Mouse (Mus musculus): ENCODE measurements around the gene Tmeff1.
A peak's percentile ranks its signal among the peaks of the same experiment; 100 is the strongest.
"Not testable (repeated sequence)": the region's sequence is repeated elsewhere in the genome, so short reads cannot be mapped to it uniquely, and the experiment has no call there.

The Tmeff1 gene

DNA sequence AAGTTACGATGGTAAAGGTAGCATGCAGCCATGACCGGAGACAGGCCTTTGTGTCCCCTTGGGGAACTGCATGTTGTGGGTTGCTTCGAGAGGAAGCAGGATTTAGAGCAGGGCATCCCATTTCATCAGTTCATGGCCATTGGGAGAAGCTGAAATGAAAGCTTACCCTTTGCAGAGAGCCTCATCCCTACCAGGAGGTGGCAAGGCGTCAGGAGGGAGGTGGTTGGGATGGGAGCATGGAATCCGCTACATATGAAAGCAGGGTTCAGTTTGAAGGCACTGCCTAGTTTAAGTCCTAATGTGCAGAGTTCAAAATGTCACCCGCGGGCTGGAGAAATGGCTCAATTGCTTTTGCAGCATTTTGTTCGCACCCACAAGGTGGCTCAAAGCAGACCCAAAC lies 92.3 kb downstream of the Tmeff1 start:
- Histone ChIP-seq H3K36me3 (ENCODE audit: insufficient read depth, low read length) (peaks cover 72% of the 10 kb centered on the region), H3K4me1 (replicated peaks; ENCODE audit: low read depth, low read length) (peaks cover 20% of the 10 kb centered on the region), H3K9me3 (ENCODE audit: low read length) (peaks cover 46% of the 10 kb centered on the region), H3K4me3 (replicated peaks; ENCODE audit: low read length) (no peak overlapping the region), H3K27me3 (ENCODE audit: insufficient read depth, low read length) (no peaks in the 10 kb centered on the region)
- TF ChIP-seq POU5F1 (IDR thresholded peaks at IDR 0.05; ENCODE audit: borderline replicate concordance, low read length) = no peak
- no peak for TF ChIP-seq NANOG (IDR thresholded peaks at IDR 0.05; ENCODE audit: borderline replicate concordance, low read length)
- no peak for TF ChIP-seq CTCF (conservative IDR thresholded peaks at IDR 0.05; ENCODE audit: low read length)

- TF ChIP-seq POU5F1 (IDR thresholded peaks at IDR 0.05; ENCODE audit: borderline replicate concordance, low read length) (no peak), CTCF (conservative IDR thresholded peaks at IDR 0.05; ENCODE audit: low read length) (no peak), NANOG (IDR thresholded peaks at IDR 0.05; ENCODE audit: borderline replicate concordance, low read length) (no peak)
- no peaks in the 10 kb centered on the region for H3K27me3 ChIP-seq (ENCODE audit: insufficient read depth, low read length)
Observed at GRCm38 (mm10) chr4:48677812-48678211, 92.8 kb downstream of the Tmeff1 start.

DNA sequence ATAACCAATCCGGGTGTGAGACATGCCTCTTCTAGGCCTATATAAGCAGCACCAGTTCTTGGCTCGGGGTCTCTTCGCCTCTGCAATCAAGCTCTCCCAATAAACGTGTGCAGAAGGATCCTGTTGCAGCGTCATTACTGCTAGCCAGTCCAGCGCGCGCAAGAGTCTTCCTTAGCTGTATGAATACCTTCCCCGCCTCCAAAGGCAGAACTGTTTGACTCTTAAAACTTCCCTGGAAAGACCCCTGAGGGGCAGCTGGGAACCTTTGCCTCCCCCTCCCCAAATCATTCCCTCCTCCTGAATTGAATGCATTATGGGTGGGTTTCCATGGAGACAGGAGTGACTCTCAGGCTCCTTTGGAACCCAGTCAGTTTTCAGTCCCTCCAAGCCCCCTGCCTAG lies 93.8 kb downstream of the Tmeff1 start:
- TF ChIP-seq POU5F1 (IDR thresholded peaks at IDR 0.05; ENCODE audit: borderline replicate concordance, low read length) (no peak), NANOG (IDR thresholded peaks at IDR 0.05; ENCODE audit: borderline replicate concordance, low read length) (no peak), CTCF (conservative IDR thresholded peaks at IDR 0.05; ENCODE audit: low read length) (no peak)
- Histone ChIP-seq H3K27me3 (ENCODE audit: insufficient read depth, low read length) (no peaks in the 10 kb centered on the region), H3K4me1 (replicated peaks; ENCODE audit: low read depth, low read length) (peaks cover 20% of the 10 kb centered on the region), H3K4me3 (replicated peaks; ENCODE audit: low read length) (no peak overlapping the region), H3K36me3 (ENCODE audit: insufficient read depth, low read length) (peaks cover 62% of the 10 kb centered on the region), H3K9me3 (ENCODE audit: low read length) (peaks cover 61% of the 10 kb centered on the region)

More at GRCm38 (mm10) chr4:48677812-48678211, 92.8 kb downstream of the Tmeff1 start:
- H3K36me3 ChIP-seq (ENCODE audit: insufficient read depth, low read length) = peaks cover 72% of the 10 kb centered on the region
- H3K4me1 ChIP-seq (replicated peaks; ENCODE audit: low read depth, low read length) = peaks cover 20% of the 10 kb centered on the region
- no peak overlapping the region for H3K4me3 ChIP-seq (replicated peaks; ENCODE audit: low read length)
- H3K9me3 ChIP-seq (ENCODE audit: low read length) = peaks cover 52% of the 10 kb centered on the region

DNA sequence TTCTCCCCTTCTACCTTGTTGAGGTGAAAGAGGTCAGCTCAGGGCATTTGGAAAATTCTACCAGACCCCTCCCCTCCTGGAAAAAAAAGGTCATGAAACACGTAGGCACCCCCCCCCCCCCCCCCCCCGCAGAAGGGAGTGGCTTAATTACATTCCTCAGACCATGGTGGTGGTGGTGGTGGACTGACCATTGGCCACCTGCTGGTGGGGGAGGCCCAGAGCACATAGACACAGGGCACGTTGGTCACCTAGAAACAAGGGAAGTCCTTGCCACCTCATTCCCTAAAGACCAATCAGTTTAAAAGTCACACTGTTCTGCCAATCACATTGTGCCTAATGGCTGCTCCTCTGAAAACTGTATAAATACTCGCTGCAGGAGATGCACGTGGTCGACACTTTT lies 94.8 kb downstream of the Tmeff1 start:
- Histone ChIP-seq H3K9me3 (ENCODE audit: low read length) (peaks cover 70% of the 10 kb centered on the region), H3K4me1 (replicated peaks; ENCODE audit: low read depth, low read length) (peaks cover 17% of the 10 kb centered on the region), H3K36me3 (ENCODE audit: insufficient read depth, low read length) (peaks cover 52% of the 10 kb centered on the region)
- H3K27me3 ChIP-seq (ENCODE audit: insufficient read depth, low read length); H3K4me3 ChIP-seq (replicated peaks; ENCODE audit: low read length): not testable (repeated sequence)

GRCm38 (mm10) chr4:48680214-48680613 lies 95.2 kb downstream of the Tmeff1 start:
- peaks cover 75% of the 10 kb centered on the region for H3K9me3 ChIP-seq (ENCODE audit: low read length)
- peaks cover 48% of the 10 kb centered on the region for H3K36me3 ChIP-seq (ENCODE audit: insufficient read depth, low read length)
- H3K27me3 ChIP-seq (ENCODE audit: insufficient read depth, low read length) = no peaks in the 10 kb centered on the region
- H3K4me3 ChIP-seq (replicated peaks; ENCODE audit: low read length) = no peak overlapping the region
- no peak for TF ChIP-seq POU5F1 (IDR thresholded peaks at IDR 0.05; ENCODE audit: borderline replicate concordance, low read length)
- TF ChIP-seq NANOG (IDR thresholded peaks at IDR 0.05; ENCODE audit: borderline replicate concordance, low read length) = no peak
- TF ChIP-seq CTCF (conservative IDR thresholded peaks at IDR 0.05; ENCODE audit: low read length) = no peak
- H3K4me1 ChIP-seq (replicated peaks; ENCODE audit: low read depth, low read length) = peaks cover 12% of the 10 kb centered on the region

- no peaks in the 10 kb centered on the region for H3K27me3 ChIP-seq (ENCODE audit: insufficient read depth, low read length)
- peak; percentile 29; the same call in 1 of the 2 replicates for TF ChIP-seq CTCF (conservative IDR thresholded peaks at IDR 0.05; ENCODE audit: low read length)
- no peak for TF ChIP-seq POU5F1 (IDR thresholded peaks at IDR 0.05; ENCODE audit: borderline replicate concordance, low read length)
Observed at GRCm38 (mm10) chr4:48680648-48681343, 95.8 kb downstream of the Tmeff1 start.

DNA sequence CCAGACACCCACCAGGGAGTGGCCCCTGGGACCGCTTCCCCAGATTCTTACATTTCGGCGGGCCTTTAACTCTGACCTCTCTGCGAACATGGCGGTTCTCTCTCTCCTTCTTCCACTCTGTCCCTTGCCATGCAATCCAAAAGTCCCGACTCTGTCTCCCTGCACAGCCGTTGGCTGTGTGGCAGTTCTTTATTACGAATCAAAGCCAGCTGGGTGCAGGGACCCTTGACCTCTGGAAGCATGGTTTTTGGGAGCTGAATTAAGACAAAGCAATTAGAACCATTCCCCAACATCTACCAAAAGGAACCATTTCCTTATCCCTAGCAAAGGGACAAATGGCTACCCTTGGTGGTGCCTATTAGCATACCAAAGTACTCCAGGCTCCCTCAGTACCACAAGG lies 98.2 kb downstream of the Tmeff1 start:
- H3K9me3 ChIP-seq (ENCODE audit: low read length) = peaks cover 89% of the 10 kb centered on the region
- peaks cover 8% of the 10 kb centered on the region for H3K4me1 ChIP-seq (replicated peaks; ENCODE audit: low read depth, low read length)
- TF ChIP-seq NANOG (IDR thresholded peaks at IDR 0.05; ENCODE audit: borderline replicate concordance, low read length) (no peak), CTCF (conservative IDR thresholded peaks at IDR 0.05; ENCODE audit: low read length) (no peak), POU5F1 (IDR thresholded peaks at IDR 0.05; ENCODE audit: borderline replicate concordance, low read length) (no peak)
- no peaks in the 10 kb centered on the region for H3K27me3 ChIP-seq (ENCODE audit: insufficient read depth, low read length)
- no peak overlapping the region for H3K4me3 ChIP-seq (replicated peaks; ENCODE audit: low read length)
- H3K36me3 ChIP-seq (ENCODE audit: insufficient read depth, low read length) = peaks cover 20% of the 10 kb centered on the region

More at GRCm38 (mm10) chr4:48680648-48681343, 95.8 kb downstream of the Tmeff1 start:
- H3K36me3 ChIP-seq (ENCODE audit: insufficient read depth, low read length) = peaks cover 42% of the 10 kb centered on the region
- peaks cover 12% of the 10 kb centered on the region for H3K4me1 ChIP-seq (replicated peaks; ENCODE audit: low read depth, low read length)
- H3K4me3 ChIP-seq (replicated peaks; ENCODE audit: low read length) = no peak overlapping the region
- peaks cover 80% of the 10 kb centered on the region for H3K9me3 ChIP-seq (ENCODE audit: low read length)

DNA sequence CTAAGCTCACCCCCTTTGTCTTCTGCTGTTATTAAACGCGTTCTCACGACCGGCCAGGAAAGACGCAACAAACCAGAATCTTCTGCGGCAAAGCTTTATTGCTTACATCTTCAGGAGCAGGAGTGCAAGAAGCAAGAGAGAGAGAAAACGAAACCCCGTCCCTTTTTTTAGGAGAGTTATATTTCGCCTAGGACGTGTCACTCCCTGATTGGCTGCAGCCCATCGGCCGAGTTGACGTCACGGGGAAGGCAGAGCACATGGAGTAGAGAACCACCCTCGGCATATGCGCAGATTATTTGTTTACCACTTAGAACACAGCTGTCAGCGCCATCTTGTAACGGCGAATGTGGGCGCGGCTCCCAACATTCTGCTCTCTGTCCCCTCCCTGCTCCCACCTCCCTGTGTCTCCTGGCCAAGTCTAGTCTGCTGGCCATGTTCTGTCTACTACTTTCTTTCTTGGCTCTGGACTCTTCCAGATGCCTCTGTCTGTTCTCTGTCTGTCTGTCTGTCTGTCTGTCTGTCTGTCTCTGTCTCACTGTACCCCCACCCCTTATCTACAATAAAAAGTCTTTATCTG lies 98.7 kb downstream of the Tmeff1 start:
- Histone ChIP-seq H3K36me3 (ENCODE audit: insufficient read depth, low read length) (peaks cover 19% of the 10 kb centered on the region), H3K9me3 (ENCODE audit: low read length) (peaks cover 91% of the 10 kb centered on the region)
- not testable (repeated sequence) for H3K4me1 ChIP-seq (replicated peaks; ENCODE audit: low read depth, low read length); H3K27me3 ChIP-seq (ENCODE audit: insufficient read depth, low read length); H3K4me3 ChIP-seq (replicated peaks; ENCODE audit: low read length)

- H3K9me3 ChIP-seq (ENCODE audit: low read length) = peaks cover 93% of the 10 kb centered on the region
- H3K4me1 ChIP-seq (replicated peaks; ENCODE audit: low read depth, low read length) = peaks cover 8% of the 10 kb centered on the region
- no peaks in the 10 kb centered on the region for H3K27me3 ChIP-seq (ENCODE audit: insufficient read depth, low read length)
- H3K4me3 ChIP-seq (replicated peaks; ENCODE audit: low read length) = 0 out of 2 replicates have a peak overlapping the region, but pooled peaks have one; percentile 14
- TF ChIP-seq POU5F1 (IDR thresholded peaks at IDR 0.05; ENCODE audit: borderline replicate concordance, low read length) (no peak), NANOG (IDR thresholded peaks at IDR 0.05; ENCODE audit: borderline replicate concordance, low read length) (no peak), CTCF (conservative IDR thresholded peaks at IDR 0.05; ENCODE audit: low read length) (no peak)
- H3K36me3 ChIP-seq (ENCODE audit: insufficient read depth, low read length) = peaks cover 24% of the 10 kb centered on the region
Observed at GRCm38 (mm10) chr4:48684593-48685187, 99.7 kb downstream of the Tmeff1 start.
